Mouse (Mus musculus): Measurements from ENCODE around the gene Stk31.
"Not testable (repeated sequence)": the region's sequence is repeated elsewhere in the genome, so short reads cannot be mapped to it uniquely, and the experiment has no call there.

The Stk31 gene

DNA sequence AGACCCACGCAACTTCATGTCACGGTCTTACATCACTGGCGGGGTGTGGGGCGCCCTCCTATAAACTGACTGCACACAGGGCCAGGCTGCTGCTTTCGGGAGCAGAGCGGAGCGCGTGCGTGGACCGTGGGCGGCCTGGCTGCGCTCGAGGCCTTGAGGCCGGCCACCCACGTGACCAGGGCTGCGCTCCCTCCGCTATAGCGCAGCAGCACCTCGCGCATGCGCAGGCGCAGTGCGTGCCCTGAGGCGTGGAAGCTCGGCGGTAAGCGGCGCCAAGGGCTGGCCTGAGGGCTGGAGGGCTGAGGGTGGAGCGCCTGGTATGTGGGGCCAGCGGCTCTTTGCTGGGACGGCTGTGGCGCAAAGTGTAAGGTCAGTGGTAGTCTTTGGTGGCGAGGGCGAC is at the start of gene Stk31:
Gene Stk31 (plus strand): TSS at position 289 of the 400 bp plus-strand sequence.
- DNase-seq, result no peak

DNA sequence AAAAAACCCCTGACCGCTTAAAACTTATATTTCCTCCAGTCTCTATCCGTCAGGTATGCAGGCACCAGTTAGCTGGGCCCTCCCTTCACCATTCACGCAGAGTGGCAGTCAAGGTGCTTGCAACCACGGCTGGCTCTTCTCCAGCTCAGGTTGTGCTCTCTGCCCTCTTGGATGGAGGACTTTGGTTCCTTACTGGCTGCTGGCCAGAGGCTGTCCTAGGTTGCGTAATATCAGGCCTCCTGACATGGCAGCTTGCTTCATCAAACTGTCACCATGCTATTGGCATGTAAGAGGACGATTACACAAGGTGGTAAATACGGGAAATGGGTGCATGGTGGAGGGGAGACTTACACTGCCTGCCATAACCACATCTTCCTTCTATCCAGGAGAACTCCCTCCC is 45.6 kb upstream of the Stk31 start:
- DNase-seq, result no peak

DNA sequence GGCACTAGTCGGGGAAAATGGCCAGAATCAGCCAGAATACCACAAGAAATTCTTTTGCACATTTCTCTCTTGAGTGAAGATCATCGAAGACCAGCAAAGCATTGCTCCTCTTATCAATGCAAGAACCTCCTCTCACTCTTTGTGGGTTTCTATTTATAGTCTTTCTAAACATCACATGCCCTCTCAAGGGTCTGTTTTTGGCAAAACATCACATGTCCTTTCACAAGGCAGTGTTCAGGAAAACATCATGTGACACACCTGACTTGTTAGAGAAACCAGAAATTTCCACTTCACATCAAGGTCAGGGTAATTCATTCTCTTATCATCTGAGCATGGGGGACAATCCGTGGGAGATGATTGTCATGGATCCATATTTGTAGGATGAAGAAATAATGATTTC is 40.8 kb upstream of the Stk31 start:
- DNase-seq, result no peak

- no peak for DNase-seq
Observed at GRCm38 (mm10) chr6:49355171-49355570, 40.2 kb upstream of the Stk31 start.

DNA sequence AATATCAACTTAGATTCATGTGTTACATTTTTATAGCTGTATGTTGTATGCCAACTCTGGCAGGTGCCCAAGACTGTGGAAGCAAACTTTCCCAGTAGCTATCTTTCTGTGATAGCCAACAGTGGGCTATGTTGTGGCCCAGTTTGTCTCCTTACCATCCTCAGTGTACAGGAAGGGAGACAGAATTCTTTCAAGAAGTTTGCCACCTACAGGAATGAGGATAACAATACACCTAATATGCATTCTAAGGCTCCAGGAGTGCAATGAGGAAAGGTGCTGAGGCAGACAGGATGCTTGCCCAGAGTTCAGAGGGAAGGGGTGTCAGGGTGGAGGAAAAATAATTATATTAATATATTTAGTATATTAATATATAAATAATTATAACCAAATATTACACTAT is 35.0 kb upstream of the Stk31 start:
- DNase-seq, result no peak

DNA sequence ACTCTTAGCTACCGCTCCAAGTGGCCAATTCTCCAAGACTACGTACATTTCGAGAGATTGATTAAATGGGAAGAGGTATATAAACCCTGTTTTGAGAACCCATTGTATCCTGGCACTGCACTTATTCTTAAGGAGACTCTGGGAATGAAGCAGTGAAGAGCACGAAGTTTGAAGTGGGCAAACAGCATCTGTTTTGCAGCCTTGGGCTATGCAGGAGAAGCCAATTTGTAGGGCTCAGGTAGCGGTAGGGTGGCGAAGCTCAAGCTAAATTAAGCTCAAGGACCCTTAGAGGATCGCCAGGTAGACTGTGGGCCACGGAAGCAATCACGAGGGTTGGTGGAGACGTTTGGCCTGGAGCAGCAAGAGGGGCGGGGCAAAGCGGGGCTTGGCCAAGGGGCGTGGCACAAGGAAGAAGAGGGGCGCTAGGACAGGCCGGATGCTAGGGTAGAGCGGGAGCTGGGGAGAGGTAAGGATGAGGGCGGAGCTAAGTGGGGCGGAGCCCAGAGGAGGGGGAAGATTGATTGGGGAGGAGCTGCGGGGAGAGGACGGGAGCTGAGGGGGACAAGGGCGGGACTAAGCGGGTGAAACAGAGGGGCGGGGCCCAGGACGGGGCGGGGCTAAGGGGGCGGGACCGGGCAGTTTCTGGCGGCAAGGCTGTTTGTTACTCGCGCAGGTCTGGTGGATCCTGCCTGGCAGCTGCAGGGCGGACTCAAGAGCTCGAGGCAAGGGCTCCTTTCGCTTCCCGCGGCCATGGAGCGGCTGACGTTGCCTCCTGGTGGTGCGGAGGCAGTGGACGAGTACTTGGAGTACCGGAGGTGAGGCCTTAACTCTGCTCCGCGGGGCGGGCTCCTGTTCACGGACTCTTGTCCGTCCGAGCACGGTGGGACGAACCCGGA is 28.0 kb upstream of the Stk31 start, which contains the start of gene Fam221a:
Gene Fam221a (plus strand): TSS at position 581 of the 896 bp plus-strand sequence.
- DNase-seq, result peak; percentile 75

DNA sequence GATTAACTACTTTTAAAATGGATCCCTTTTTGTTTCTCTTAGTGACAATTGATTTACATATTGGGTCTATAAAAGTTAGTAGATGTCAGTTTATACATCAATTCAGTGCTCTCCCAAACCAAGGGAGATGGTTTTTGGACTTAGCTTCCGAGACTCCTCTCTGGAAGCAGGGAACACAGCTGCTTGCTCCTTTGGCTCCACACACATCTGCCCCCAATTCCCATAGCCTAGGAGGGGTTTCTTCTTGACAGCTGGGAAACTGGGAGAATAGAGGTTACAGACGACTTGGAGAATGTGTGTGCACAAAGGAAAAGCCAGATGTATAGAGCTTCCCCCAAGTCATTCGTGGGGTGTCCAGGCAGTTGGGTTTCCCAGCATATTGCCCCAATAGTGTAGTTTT is 27.2 kb upstream of the Stk31 start:
- no peak for DNase-seq

GRCm38 (mm10) chr6:49372705-49373104 is 22.7 kb upstream of the Stk31 start:
- no peak for DNase-seq

- no peak for DNase-seq
Observed at GRCm38 (mm10) chr6:49373943-49374342, 21.5 kb upstream of the Stk31 start.

GRCm38 (mm10) chr6:49378328-49378727 is 17.1 kb upstream of the Stk31 start:
- DNase-seq, result no peak

DNA sequence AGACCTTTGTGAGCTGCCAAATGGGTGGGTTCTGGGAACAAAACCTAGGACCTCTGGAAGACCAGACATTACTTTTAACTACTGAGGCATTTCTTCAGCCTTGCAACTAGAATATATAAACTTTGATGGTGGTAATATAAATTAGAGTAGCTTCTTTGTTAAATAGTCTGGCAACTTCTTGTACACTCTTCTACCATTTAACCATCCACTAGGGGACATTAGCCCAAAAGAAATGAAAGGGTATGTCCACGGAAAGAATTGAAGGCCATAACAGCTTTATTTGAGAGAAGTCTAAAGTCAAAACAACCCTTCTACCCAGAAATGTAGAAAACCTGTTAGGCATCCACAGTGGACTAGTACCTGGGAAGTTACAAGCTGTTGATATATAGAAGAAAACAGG is 1.1 kb upstream of the Stk31 start:
- no peak for DNase-seq

- DNase-seq, result no peak
Observed at GRCm38 (mm10) chr6:49397466-49397865, 2.1 kb downstream of the Stk31 start.

DNA sequence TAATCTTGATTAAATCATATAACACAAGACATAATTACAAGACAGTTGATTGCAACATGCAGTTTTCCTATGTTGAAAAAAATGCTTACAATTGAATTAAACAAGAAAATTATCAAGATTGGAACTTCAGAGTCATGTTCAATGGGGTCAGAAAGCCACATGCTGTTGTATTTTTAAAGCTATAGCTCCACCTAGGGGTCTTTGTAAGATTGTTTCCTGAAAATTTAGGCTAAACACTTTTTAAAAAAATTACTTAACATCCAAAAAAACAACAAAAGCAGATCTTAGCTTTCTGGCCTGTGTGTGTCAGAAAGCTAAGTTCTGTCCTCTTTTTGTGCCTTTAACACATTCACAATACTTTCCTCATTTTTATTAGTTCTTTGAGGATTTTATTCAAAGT is 3.0 kb downstream of the Stk31 start:
- no peak for DNase-seq

DNA sequence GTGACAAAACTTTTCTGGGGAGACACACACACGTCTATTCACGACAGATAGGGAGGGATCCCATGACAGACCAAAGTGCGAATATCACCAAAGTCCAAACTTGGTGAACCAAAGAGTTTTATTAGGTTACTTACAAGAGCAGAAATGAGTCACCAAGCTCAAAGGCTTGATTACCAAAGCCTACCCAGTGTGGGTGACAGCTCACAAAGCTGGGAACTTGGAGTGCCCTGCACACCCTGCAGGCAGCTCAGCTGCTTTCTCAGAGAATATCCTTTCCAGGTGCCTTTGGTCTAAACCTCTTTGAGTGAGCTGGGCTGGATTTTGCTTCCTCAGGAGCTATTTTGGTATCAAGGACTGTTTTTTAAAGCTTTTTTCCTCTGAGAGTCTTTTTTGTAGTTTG is 15.4 kb downstream of the Stk31 start:
- DNase-seq, result no peak

GRCm38 (mm10) chr6:49412967-49413366 is 17.6 kb downstream of the Stk31 start:
- not testable (repeated sequence) for DNase-seq

DNA sequence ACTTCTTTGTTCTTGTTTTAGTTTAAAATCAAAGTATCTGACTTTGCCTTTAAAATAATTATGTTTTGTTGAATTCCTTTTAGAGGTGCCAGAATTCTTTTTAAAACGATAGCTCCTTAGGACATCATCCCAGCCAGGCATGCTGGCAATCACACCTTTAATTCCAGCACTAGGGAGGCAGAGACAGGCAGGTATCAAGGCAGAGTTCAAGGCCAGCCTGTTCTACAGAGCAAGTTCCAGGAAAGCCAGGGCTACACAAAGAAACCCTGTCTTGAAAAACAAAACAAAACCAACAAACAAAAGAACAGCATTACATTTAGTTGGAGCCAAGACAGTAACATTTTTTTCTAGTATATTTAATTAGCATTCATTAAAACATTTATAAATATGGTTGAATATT is 20.6 kb downstream of the Stk31 start:
- DNase-seq, result no peak

DNA sequence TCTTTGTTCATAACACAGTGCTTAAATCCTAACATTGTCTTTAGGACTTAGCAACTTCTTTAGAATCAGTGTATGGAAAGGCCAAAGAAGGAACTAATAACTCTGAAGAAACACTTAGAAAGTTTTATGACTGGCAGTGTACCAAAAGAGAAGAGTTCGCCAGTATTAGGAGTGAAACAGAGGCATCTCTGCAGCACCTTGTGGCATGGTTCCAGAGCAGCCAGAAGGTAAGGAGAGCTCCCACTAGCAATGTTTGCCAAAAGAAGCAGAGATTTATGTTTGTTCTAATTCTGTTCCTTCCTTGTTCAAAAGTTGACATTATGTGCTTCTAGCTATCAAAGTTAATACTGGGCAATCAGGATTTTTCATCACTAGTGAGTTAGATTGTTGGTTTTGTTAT is 41.9 kb downstream of the Stk31 start:
- no peak for DNase-seq

DNA sequence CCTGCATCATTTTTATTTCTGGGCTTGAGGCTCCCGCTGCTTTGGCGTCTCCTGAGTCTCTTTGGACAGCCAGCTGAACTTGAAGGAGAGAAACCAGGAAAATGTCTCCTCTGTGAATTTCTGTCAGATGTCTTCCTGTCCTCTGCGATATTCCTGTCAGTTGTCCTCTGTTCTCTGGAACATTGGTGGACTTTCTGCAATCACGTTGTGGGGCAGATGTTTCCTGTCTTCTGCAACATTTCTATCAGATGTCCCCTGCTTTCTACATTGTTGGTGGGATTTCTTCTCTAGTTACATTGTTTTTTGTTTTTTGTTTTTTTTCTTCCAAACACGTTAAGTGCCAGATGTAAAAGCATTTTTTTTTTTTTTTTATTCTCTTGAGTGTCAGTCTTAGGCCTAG is 62.7 kb downstream of the Stk31 start:
- DNase-seq, result no peak

DNA sequence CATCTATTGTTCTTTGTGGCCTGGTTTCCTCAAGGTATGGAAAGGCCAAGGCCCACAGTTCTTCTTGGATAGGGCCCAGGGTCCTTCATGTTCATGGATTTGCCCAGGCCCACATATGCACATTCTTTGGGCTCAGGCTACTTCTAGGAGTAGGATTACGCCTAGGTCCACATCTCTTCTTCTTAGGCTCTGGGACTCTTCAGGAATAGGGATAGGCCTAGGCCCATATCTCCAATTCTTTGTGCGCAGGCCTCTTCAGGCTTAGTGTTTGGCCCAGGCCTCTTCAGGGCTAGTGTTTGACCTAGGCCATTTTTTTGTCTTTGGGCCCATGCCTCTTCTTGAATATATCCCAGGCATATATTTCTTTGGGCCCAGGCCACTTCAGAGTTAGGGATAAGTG is 87.8 kb downstream of the Stk31 start:
- DNase-seq, result no peak

DNA sequence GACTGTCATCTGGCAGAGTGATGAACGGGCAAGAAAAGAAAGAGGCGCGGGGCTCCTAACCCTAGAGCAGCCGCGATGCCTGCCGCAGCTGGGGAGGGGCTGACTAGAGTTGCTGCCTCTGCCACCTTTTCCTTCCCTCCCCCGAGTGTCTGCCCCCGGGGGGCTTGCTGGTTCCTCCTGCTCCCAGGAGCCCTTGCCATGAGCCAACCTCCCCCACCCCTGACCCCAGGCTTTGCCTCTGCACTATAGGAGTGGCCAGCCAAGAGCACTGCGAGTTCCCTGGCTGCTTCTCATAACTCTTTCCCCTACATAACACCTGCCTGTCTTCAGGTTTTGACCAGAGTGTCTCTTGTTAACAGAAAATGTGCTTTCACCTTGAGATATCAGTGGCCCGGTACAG is 96.1 kb downstream of the Stk31 start:
- DNase-seq, result no peak

DNA sequence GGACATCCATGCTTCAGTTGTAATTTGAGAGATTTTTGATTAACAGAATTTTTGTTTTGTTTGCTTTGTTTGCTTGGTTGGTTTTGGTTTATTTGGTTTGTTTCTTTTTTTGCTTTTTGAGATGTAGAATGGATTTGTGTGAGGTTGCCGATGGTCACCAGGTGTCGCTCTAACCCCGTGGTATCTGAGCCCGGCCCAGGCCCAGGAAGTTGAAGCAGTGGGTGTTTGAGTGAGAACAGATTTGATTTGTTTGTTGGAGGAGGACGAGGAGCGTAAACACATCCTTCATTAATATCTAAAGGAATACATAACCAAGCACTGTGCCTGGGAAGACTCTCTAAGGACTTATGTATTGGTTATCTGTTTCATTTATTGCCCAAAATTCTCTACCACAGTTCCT is 123.6 kb downstream of the Stk31 start:
- DNase-seq, result peak; percentile 51
